Mouse (Mus musculus) spleen, postnatal 4 days (tissue): ENCODE data around the gene Nrxn3.

Source experiments
- DNase-seq, 2 experiments: peaks; one replicate each; pipeline ENCODE4 v3.0.0; 2022; ENCODE audit warnings: low spot score in 2 of 2

Nrxn3 gene

DNA sequence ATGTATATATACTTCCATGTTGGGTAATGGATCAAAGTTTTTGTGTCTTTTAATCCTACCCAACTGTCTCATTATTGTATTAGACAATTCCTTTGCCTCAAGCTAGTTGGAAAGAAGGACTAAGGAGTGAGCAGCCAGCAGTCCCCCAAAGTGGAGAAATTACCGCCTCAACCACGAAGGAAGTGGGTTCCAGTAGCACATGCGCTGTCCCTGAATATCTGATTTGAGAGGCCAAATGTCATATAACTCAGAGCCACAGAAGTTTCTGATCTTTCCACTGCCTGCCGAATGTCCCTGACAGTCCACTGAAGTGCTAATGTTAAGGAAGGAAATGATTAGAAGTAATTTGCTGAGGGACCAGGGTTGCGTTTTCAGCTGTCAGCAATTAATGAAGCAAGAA lies 1223.8 kb downstream of the Nrxn3 start:
- no peak for DNase-seq

DNA sequence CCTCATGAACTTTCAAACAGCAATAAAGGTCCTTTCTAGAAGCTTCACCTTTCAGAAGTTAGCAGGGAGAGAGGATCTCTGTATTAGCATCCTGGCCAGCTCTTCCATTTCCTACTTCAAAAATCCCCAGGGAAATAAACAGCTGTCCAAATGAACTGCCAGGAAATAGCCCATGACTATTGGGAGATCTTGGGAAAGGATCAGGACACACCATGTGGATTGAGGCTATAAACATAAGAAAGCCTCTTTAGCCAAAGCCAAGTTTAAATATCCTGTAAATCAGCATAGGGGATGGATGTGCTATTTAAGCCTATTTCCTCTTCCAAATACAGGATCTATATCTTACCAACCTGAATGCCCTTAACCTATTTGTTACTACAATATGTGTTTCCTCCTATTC lies 1230.6 kb downstream of the Nrxn3 start:
- no peak for DNase-seq

DNA sequence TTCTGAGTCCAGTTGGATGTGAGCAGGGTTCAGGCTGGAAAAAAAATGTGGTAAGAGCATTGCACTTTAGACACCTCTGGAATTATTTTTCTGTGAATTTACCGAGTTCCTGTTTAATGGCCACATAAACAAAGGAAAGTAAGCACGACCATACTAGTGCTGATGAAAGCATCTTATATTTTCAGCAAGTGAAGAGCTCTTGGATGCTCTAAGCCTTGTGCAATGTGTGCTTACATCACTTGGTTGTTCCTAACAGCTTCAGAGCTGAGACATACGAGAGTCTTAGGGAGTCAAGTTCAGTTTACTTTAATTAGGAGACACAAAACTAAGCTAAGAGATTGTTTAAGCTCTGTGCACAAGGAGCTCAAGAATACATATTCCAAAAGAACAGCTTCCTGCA lies 1231.0 kb downstream of the Nrxn3 start:
- no peak for DNase-seq

DNA sequence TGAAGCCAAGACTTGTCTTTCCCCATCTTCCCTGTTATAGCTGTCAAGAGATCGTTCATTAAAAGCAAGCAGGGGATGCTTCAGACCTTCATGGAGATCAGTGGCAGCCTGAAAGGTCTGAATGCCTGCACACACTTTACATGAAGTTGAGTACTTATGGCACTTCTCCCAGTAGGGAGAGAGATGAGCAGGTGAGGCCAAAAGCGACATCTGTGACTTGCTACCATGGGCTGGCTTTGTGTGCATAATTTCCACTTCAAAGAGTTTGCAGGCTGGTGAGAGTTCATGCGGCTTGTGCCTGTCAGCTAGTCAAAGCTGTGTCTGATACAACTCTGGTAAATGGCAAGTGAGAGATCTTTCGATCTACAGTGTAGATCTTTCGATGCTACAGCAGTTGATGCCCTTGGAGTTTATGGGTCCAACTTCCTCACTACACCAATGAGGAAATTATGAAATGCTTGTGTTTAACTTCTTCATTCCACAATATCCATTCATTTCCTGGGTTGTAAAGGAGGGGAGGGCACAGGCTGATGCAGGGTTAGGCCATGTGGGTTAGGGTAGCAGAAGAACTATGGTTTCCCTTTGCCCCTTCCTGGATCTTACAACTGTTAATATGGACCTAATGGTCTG lies 1231.9 kb downstream of the Nrxn3 start:
- DNase-seq: no peak

DNA sequence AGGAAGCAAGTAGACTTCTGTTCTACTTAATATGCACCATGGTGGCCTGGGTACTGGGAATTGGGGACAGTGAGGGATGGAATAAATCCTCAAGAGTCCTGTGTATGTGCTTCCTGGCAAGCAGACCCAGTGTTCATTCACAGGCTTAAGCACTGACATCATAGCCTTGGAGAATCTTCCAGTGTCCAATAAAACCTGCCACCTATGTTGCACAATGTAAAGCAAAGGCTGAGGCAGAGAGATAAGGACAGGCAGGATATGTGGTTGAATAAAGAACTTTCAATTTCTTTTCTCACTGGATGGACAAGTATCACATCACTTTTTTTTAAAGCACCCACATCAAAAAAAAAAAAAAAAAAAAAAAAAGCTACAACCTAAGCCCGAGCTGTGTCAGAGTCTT lies 1240.4 kb downstream of the Nrxn3 start:
- no peak for DNase-seq

DNA sequence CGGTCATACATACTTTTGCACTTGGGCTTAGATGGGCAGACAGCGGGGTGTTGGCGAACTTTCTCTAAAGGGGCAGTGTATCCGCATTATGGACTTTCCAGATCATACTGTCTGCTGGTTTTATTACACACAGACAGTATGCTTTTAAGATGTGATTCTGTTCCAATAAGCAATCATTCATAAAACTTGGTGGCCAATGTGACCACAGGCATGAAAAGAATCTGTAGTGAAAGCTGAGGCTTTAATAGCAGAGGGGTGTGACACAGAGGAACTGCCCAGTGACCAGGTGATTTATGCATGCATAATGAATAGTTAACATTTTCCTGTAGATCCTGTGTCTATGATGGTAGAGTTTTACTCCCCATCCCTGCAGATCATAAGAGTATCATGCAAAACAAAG lies 1254.0 kb downstream of the Nrxn3 start:
- DNase-seq: no peak

DNA sequence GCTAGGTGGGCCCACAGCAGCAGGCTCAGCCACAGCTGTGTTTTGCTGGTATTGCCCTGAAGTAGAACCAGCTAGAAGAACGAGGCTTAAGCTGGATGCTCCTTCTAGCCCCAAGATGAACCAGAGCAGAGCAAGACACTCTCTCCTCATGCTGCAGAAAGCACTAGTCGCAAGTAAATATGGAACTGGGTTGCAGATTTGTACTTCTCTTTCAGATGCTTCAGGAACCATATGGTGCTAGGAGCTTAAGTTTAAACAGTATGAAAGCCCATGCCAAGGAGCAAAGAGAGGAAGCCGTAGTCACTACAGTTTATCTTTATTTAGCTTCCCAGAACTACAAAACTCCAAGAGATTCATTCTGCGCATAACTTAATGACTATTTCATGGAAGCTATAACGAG lies 1254.8 kb downstream of the Nrxn3 start:
- no peak for DNase-seq

DNA sequence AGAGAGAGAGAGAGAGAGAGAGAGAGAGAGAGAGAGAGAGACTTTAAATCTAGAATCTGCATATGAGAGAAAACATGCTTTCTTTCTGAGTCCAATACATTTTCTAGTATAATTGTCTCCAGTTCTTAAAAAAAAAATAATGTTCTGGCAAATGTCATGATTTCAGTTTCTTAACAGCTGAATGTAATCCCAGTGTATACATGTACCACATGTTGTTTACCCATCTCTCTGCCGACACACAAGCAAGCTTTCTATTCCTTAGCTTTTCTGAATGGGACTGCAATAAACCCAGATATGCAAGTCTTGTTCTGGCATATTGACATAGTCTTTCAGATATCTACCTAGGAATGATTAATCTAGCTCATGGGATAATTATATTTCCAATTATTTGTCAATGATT lies 1256.5 kb downstream of the Nrxn3 start:
- no peak for DNase-seq

DNA sequence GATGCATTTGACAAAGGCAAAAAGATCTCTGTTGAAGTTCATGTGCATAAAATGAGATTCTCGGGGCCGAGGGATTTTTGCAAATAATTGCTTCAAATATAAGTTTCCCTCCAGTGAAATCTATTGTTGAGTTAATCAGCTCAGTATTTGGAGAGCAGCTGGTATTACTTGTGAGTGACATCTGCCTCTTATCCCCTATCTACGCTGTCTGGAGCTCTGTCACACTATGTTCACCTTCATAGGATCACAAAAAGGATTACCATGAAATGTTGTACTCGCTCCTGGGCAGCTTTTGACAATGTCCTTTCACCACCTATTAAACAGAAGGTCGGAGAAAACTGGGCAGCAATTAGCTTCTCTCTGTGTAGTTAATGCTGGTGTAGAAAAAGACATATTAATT lies 1259.8 kb downstream of the Nrxn3 start:
- DNase-seq: no peak

DNA sequence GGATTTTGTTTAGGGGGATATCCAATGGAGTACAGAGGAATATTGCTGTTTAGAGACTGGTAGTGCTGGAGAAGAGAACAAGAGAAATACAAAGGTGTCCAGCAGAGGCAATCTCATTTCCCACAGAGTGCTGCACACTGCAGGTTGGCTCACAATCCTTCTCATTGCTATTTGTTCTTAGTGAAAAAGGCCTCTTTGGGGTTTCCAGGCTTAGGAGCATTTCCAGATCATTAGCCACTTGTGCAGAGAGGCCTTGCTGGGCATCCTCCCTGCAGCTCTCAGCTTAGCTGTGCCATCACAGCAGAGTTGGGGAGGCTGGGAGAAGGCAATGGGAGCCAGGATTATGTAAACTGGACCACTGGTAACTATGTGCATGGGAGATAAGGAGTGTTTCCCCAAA lies 1260.7 kb downstream of the Nrxn3 start:
- no peak for DNase-seq

DNA sequence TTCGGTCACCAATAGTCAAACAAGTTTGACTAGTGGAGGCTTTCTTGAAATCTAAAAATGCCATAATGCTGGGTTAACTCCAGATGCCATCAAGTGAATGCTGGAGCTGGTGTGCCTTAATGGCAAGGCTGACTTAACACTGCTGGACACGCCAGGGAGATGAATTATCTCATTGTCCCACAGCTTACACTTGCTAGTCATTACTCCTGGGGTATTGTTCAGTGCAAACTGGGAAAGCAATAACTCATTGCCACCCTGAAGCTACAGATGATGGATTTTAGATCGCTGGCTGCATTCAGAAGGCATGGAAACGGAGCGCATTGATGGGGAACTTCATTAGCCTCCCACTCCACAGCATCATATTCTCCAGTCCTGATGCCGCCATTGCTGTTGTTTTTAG lies 1263.5 kb downstream of the Nrxn3 start:
- DNase-seq: no peak

DNA sequence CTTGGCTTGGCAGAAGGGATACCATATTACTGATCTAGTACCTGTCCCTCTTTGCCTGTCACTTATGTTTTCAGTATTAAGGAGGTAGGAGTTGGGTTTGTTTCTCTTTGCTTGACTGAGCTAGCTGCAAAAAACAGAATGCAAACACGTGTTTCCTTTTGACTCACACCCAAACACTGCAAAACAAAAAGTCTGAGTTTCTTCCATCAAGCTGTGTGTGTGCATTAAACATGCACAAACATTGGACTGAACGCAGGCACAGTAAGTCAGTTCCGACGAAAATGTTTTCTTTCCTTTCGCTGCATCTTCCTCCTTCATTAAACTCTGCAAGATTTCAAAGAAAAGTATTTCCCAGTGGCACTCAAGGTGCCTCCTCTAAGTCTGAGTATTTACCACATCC lies 1270.6 kb downstream of the Nrxn3 start:
- no peak for DNase-seq

DNA sequence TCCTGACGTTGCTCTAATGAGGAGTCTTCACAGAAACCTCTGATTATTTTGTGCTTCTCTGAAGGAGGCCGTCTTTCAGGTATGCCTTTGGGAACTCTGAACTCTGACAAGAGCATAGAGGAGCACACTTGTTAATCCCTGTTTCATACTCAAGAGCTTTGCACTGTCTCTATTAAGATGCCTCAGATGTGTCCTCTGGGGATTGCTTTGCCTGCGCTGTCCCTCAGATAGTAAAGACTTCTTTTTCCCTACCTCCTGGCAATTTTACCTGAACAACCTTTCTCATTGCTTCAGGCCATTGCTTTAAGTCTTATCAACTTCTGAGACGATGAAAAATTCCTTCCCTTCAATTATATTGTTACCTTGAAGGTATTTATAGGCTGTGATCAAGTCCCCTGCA lies 1272.7 kb downstream of the Nrxn3 start:
- DNase-seq: no peak

DNA sequence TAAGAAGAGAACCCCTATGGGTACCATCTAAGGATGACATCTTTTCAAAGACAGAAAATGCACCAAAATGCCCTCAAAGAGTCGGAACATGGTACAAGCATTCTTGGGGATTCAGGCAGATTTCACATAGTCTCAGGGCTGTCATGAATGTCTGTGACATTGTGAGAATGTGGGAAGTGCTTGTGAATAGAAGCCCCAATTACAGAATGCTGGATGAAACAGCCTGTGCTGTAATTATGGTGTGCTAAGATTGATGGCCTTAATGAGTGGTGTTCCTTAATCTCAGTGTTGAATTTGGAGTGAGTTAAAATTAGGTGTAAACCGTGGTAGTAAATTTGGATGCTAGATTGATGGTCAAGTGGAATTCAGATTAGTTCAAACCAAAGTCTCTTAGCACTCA lies 1287.6 kb downstream of the Nrxn3 start:
- no peak for DNase-seq

DNA sequence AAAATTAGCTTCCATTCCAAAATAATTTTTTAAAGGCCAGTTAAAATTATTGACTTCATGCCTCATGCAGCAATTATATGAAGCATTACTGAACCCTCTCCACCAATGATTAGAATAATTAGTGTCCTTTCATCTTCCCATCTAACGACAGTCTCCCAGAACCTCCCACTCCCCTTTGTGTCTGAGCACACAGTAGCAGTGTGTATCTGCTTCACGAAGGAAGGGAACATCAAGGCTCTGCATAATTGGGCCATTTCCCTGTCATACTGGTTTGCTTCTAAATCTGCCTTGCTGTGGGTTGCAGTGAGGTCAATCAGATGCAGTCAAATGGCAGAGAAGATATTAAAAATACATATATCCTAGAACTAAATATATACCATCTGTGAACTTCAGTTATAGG lies 1291.3 kb downstream of the Nrxn3 start:
- DNase-seq: no peak

DNA sequence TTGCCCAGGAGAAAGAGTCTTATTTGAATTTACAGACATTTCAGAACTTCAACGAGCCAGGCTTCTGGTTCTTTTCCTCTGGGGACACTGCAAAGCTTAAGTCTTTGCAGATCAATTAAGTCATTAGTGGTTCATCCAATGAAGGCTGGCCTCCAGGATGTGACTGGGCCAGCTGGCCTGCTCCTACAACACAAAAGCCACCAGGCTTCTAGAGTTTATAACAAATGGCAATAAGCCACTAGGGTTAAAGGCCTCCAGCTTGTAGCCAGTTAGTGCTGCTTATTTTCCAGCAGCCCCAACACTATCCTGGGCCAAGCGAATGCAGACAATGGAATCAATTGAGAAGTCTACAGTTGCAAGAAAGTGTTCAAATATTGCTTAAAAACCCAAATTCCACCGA lies 1304.3 kb downstream of the Nrxn3 start:
- DNase-seq: no peak

DNA sequence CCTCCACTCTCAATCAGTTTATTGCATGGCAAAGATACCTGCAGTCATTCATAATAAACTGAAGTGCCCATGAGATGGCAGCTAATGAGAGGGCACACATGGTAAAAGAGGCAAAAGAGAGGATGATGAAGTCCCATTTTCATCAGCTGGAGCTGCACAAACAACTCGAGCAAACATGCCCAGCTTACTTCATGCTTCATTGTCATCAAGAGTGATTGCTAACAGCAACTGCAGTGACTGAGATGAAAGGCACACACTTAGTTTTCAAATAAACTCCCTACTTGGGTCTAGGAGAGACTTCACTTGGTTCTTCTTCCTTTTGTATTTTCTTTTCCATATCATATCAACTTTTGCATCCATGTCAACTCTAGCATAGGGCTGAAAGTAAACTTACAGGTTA lies 1318.4 kb downstream of the Nrxn3 start:
- DNase-seq: no peak

DNA sequence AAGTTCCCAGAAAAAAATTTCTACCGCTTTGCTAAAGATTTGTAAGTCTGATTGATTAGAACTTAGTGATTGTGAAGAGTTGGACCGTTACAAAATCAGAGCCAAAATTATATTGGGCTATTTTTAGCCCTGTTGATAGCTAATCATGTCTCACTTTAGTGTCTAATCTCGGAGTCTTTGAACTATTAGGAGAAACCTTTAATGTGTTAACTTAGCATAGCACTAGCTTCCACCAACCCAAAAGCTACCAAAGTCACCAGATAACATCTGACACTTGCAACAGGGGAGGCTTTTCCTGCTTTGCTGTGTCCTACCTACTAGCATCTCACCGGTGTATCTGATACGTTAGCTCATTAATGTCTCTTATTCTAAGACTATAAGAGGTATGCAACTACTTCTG lies 1333.6 kb downstream of the Nrxn3 start:
- no peak for DNase-seq

DNA sequence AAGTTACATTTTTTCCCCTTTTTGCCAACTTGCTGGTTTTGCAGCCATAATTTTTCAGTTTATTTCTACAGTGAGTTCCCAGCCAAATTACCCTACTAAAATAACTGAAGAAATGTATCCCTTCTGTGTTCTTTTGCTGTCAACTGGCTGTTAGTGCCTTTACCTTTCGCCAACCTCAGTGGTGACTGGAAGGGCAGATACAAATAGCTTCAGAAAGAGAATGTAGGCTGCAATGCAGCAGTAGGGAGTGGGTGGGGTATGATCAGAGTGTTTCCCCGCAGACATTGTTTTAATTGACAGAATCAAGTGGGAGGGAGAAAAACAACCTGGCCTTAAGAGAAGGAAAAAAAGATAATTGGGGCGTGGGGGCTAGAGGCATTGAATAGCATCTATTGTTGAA lies 1337.1 kb downstream of the Nrxn3 start:
- DNase-seq: no peak

DNA sequence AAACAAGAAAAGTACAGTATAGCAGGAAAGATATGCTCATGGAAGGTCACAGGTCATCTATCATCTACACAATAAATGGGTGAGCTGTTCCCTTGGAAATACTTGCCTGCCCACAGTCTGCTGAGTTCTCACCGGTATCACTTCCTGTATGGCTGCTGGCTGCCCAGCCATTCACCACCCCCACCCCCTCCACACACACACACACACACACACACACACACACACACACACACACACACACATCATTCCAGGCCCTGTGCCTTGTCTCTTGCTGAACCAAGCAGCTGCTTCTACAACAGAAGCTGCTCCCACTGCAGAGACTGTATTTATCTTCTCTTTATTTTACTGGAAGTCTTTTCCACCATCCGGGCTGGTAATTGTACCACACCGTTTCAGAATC lies 1338.6 kb downstream of the Nrxn3 start:
- DNase-seq: no peak

DNA sequence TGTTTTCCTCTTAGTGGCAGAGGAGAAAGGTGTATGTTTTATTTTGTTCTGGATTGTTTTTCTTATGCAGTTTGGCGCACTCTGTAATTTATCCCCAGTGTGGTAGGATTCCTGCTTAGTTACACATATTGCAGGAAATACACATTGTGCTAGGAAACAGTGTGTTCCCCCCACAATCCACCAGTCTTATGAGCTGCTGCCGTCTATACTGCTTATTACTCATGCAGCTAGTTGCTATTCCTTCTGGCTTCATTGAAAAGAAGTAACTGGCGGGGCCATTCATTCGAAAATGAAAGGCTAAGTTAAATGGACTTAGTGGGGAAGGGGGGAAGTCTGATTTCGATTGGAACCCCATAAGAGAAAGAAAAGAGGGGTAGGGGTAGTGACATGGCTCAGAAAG lies 1339.5 kb downstream of the Nrxn3 start:
- no peak for DNase-seq

DNA sequence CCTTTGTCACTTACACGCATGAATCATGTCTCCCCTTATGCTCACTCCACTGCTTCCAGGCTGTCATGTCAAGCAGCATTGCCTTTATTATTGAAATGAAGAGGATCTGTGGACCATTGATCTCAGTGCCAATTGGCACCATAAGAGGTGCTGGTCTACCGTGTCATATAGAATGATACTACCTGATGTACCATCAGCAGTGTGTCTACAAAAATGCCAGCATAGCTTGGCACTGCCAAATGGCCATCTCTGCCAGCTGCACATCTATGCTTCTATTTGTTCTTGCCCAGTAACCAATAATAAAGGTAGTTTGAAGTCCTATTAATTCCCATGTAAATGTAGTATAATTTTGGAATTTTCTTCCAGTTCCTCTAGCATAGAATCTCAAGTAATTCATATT lies 1340.8 kb downstream of the Nrxn3 start:
- no peak for DNase-seq

DNA sequence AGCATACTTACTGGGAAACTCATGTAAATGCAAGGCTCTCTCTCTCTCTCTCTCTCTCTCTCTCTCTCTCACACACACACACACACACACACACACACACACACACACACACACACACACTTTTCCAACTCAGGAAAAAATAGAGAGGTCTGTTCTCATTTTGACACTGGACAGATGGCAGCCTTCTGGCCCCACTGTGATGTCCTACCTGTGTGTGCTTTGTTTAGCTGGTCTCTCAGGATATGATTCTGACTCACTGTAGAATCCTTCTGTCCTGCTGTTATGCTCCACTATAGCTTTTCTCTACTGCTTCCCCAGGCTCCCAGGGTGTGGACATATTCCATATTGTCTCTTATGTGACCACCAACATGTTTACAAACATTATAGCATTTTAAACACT lies 1363.2 kb downstream of the Nrxn3 start:
- DNase-seq: no peak

DNA sequence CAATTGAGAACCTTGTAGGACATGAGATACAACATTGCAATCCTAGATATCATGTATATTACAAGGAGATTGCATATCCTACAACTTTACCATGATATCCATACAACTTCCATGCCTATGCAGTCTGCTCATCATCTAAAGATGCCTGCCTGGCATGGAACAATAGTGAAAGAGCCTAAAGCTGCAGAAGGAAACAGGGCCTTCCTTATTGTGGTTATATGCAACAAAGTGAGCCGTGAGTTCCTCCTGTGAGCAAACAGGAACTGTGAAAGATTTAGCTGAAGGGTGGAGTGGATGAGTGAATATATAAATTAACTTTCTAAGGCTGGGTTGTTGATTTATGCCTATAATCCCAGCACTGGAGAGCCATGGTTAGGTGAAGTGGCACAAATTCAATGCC lies 1373.1 kb downstream of the Nrxn3 start:
- DNase-seq: no peak

DNA sequence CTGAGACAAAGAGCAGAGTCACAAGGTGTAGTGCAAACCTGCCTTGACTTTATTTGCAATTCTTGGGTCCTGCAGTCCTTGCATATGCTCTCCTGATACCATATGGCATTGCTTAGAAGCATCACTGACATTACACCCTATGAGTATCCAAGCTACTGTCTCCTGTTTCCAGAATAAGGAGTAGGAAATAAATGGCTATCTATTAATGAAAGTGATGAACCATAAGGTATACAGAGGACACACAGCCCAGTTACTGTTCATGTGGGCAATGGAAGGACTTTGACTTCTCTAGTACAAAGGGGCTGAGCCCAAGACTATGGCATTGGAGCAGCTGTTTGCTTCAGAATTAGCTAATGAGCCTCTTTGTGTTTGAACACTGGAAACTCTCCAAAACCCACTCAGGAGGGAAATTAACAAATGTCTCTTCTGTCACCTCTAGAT lies 1390.7 kb downstream of the Nrxn3 start:
- DNase-seq: no peak
